Mouse (Mus musculus) spleen, adult 2 months (tissue): ENCODE measurements around the gene Rps13. TPM values are rescaled to one million over a fixed set of nuclear protein-coding genes. Genes with fewer than 3 reads are reported as not detected.

Experiments used
- DNase-seq, 2 experiments: peaks; one replicate each; pipeline versions ENCODE4 v3.0.0 to v3.0.0-alpha.2; 2012 to 2021; ENCODE audit warnings: low spot score in 2 of 2, low read depth in 1 of 2
- H3K27ac ChIP-seq: fragments of 200-500 bp; 2 replicates; pipeline ENCODE4 v1.5.1; 2012; ENCODE audit warnings: low read length, inconsistent platforms; ENCODE audit not compliant: insufficient read depth
- H3K27me3 ChIP-seq: fragments of 200-500 bp; 2 replicates; pipeline ENCODE4 v1.6.1; 2012; ENCODE audit warnings: mild to moderate bottlenecking, moderate library complexity, low read length, inconsistent platforms; ENCODE audit not compliant: control insufficient read depth, insufficient read depth
- H3K36me3 ChIP-seq: fragments of 200-500 bp; 2 replicates; pipeline ENCODE4 v1.6.1; 2012; ENCODE audit warnings: mild to moderate bottlenecking, low read length, inconsistent platforms; ENCODE audit not compliant: control insufficient read depth, insufficient read depth
- H3K4me1 ChIP-seq: fragments of 200-500 bp; 2 replicates; pipeline ENCODE4 v1.6.1; 2011; ENCODE audit warnings: inconsistent platforms; ENCODE audit not compliant: control insufficient read depth, insufficient read depth, insufficient read length
- H3K4me3 ChIP-seq: fragments of 200-500 bp; 2 replicates; pipeline ENCODE4 v1.5.1; 2011; ENCODE audit warnings: mild to moderate bottlenecking, inconsistent platforms; ENCODE audit not compliant: insufficient read depth, insufficient read length; ENCODE audit errors: extremely low read depth
- CTCF ChIP-seq: fragments of 200-500 bp; IDR thresholded peaks from 2 replicates; pipeline ENCODE4 v1.5.1; 2011; ENCODE audit warnings: mild to moderate bottlenecking, inconsistent platforms; ENCODE audit not compliant: insufficient read depth, insufficient read length, insufficient replicate concordance; ENCODE audit errors: extremely low read depth
- POLR2A ChIP-seq: fragments of 200-500 bp; IDR thresholded peaks from 2 replicates; pipeline ENCODE4 v1.6.1; 2011; ENCODE audit warnings: low read depth, low read length, inconsistent platforms
- WGBS: fragments of 180-500 bp; shearing (Covaris S2); methylation state at CpG from one replicate; pipeline ENCODE4 v1.1.7; 2018; 5-methylcytosine and 5-hydroxymethylcytosine counted together
- polyA plus RNA-seq: library from polyadenylated mRNA; depleted of rRNA; stranded (reverse); fragments of >200 nt; gene quantifications from 2 replicates; pipeline ENCODE4 v1.2.3, GENCODE M21; 2012

The Rps13 gene
- polyA plus RNA-seq, 1 experiment: 160 TPM

DNA sequence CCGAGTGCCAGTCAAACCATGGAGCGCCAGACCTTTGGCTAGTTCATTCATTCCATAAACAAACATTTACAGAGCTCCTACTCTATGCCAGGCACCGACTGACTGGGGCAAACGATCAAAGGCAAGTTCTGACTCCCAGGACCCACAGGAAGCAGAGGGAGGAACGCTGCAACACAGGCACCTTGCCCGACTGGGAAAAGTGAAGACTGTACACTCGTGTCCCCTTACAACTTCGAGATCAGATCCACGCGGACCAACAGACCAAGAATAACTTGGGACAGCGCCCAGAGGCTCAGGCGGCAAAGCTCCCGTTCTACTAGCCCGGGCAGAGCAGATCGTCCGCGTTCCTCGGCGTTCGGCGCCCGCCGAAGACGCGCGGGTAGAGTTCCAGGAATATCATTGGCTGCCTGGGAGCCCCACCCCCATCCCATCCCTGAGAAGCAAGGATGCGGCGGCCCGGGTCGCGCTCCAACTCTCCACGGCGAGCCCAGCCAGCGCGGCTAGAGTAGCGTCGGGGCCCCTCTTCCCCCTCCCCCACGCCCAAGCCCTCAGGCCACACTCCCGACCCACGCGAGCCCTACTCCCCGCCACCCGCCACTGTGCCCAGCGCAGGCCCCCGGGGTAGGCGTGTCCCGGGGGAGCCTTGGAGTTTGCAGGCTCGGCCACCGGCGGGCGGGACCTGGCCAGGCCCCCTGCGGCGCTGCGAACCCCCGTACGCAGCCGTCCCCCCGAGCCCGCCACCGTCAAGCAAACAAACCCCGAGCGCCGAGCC is 26.7 kb downstream of the Rps13 start:
- H3K4me1 ChIP-seq: peaks cover 10% of the 10 kb centered on the region
- no peaks in the 10 kb centered on the region for H3K36me3 ChIP-seq
- peak overlapping the region; percentile 88 for H3K4me3 ChIP-seq
- WGBS: 1% methylated on average over 63 of the region's 63 CpGs
- peaks cover 19% of the 10 kb centered on the region for H3K27me3 ChIP-seq
- TF ChIP-seq CTCF (no peak), POLR2A (no peak)
- DNase-seq: peak in 1 of 2 experiments; percentile 8
- H3K27ac ChIP-seq: no peak overlapping the region

- Histone ChIP-seq H3K36me3 (no peaks in the 10 kb centered on the region), H3K4me3 (no peak overlapping the region), H3K4me1 (peaks cover 10% of the 10 kb centered on the region), H3K27me3 (peaks cover 19% of the 10 kb centered on the region), H3K27ac (no peak overlapping the region)
- TF ChIP-seq CTCF (no peak), POLR2A (no peak)
- DNase-seq: no peak
- WGBS: 13% methylated on average over 5 of the region's 5 CpGs
Measured at GRCm38 (mm10) chr7:116306601-116307000, 27.4 kb downstream of the Rps13 start.

- no peak overlapping the region for H3K27ac ChIP-seq
- 91% methylated on average over 5 of the region's 5 CpGs for WGBS
- no peaks in the 10 kb centered on the region for H3K27me3 ChIP-seq
- TF ChIP-seq POLR2A (no peak), CTCF (no peak)
- no peaks in the 10 kb centered on the region for H3K36me3 ChIP-seq
- H3K4me3 ChIP-seq: no peak overlapping the region
- no peak for DNase-seq
- H3K4me1 ChIP-seq: no peaks in the 10 kb centered on the region
Measured at GRCm38 (mm10) chr7:116301661-116302311, 32.2 kb downstream of the Rps13 start.

DNA sequence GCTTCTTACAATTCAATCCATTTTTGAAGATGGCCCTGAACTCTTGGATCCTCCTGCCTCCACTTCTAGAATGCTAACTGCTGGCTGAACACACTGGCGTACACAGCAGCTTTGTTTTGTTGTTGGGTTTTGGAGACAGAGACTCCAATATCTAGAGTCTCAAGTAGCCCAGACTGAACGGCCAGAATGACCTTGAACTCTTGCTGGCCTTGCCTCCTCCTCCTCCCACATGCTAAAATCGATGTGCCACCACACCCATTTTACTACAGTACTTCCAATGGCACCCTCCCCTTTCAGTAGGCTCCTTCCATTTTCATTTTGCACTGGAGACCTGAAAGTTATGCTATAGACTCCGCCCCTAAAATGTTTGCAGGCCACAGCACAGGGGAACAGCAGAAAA is 32.9 kb downstream of the Rps13 start:
- H3K27me3 ChIP-seq: no peaks in the 10 kb centered on the region
- no peak overlapping the region for H3K27ac ChIP-seq
- TF ChIP-seq POLR2A (no peak), CTCF (no peak)
- DNase-seq: no peak
- no peaks in the 10 kb centered on the region for H3K4me1 ChIP-seq
- no peak overlapping the region for H3K4me3 ChIP-seq
- no peaks in the 10 kb centered on the region for H3K36me3 ChIP-seq
- 78% methylated on average over 4 of the region's 4 CpGs for WGBS

DNA sequence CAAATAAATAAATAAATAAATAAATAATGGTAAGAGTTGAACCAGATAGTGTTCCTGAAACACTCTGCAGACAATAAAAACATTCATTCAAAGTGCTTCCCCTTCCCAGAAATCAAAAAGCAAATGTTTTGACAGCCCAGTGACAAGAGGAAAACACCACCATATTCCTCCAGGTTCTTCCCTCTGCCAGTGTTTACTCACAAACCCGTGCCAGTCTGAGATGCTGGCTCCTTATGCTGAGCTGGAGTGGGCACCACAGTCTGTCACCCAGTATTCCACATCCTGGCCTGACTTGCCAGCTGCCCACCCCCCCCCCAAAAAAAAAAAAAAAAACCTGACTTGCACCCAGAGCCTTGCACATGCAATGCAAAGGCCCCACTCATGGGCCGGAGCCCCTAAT is 35.1 kb downstream of the Rps13 start:
- Histone ChIP-seq H3K4me3 (no peak overlapping the region), H3K27ac (no peak overlapping the region), H3K27me3 (no peaks in the 10 kb centered on the region), H3K4me1 (no peaks in the 10 kb centered on the region), H3K36me3 (no peaks in the 10 kb centered on the region)
- no peak for DNase-seq
- 85% methylated on average over 2 of the region's 2 CpGs for WGBS
- TF ChIP-seq POLR2A (no peak), CTCF (no peak)

- Histone ChIP-seq H3K4me1 (no peaks in the 10 kb centered on the region), H3K36me3 (no peaks in the 10 kb centered on the region), H3K4me3 (no peak overlapping the region), H3K27ac (no peak overlapping the region), H3K27me3 (no peaks in the 10 kb centered on the region)
- 86% methylated on average over 10 of the region's 10 CpGs for WGBS
- no peak for DNase-seq
- TF ChIP-seq POLR2A: no peak
Measured at GRCm38 (mm10) chr7:116298389-116298788, 35.6 kb downstream of the Rps13 start.

GRCm38 (mm10) chr7:116294961-116295360 is 39.0 kb downstream of the Rps13 start:
- Histone ChIP-seq H3K4me3 (no peak overlapping the region), H3K27ac (no peak overlapping the region), H3K27me3 (no peaks in the 10 kb centered on the region), H3K4me1 (no peaks in the 10 kb centered on the region), H3K36me3 (no peaks in the 10 kb centered on the region)
- 20% methylated on average over 3 of the region's 3 CpGs for WGBS
- TF ChIP-seq POLR2A (no peak), CTCF (no peak)
- no peak for DNase-seq
